Comparison of ENCODE assay signal across 23 mouse cellular contexts in the genomic region with DNA sequence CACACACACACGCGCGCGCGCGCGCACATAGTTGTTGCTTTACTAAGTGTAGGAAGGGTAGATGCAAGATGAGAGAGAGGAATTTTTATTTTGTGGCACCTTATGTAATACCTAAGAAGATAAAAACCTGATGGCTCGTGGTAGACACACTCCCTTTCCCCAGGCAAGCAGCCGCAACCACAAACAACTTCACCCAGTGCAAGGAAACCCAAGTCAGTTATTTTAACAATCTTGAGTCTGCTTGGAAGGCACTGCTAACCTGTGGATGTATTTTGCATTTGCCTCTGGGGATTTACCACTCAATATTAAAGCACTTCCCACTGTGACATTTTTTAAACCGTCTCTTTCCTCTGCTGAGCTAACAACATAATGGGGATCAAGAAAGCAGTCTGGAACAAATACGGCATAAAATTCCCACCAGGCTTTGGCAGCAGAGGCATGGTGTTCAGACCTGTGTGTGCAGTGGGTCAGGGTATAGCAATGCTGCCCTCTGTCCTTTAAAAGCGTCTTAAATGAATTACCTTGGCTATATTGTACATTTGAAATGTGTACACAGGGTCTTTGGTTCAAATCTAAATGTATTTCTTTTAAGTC.
DNase-seq lines count a peak whose midpoint lies in the region; ATAC-seq lines count a peak whose summit lies in the region.
"Had no signal": no experiment of that assay in that cellular context is flagged by ENCODE, and none has a peak within 500 bp of the region (broad histone marks: within the 10 kb centered on the region; RNA-seq: fewer than 3 reads in every experiment).

No protein-coding gene starts in this region.

- no peak overlapping the region for H3K9ac ChIP-seq in forebrain, embryonic 12.5 days
- no peak overlapping the region for H3K9ac ChIP-seq in forebrain, embryonic 15.5 days (replicated peaks)
- no peak overlapping the region for H3K9ac ChIP-seq in liver, embryonic 11.5 days (ENCODE audit: low read depth, low read length)
- H3K9ac ChIP-seq: hindbrain, embryonic 13.5 days; kidney, embryonic 15.5 days; limb, embryonic 13.5 days; liver, embryonic 14.5 days; neural tube, embryonic 13.5 days had no signal

- no peaks in the 10 kb centered on the region for H3K27me3 ChIP-seq in forebrain, embryonic 12.5 days
- no peaks in the 10 kb centered on the region for H3K27me3 ChIP-seq in forebrain, embryonic 15.5 days
- no peaks in the 10 kb centered on the region for H3K27me3 ChIP-seq in liver, embryonic 11.5 days (replicated peaks; ENCODE audit: control insufficient read depth, insufficient read depth, low read length)
- H3K27me3 ChIP-seq: hindbrain, embryonic 13.5 days; kidney, embryonic 15.5 days; limb, embryonic 13.5 days; neural tube, embryonic 13.5 days had no signal

- H3K4me2 ChIP-seq in forebrain, embryonic 12.5 days, result no peak overlapping the region
- no peak overlapping the region for H3K4me2 ChIP-seq in forebrain, embryonic 15.5 days (replicated peaks)
- H3K4me2 ChIP-seq in liver, embryonic 11.5 days, result no peak overlapping the region
- H3K4me2 ChIP-seq: heart, embryonic 11.5 days; hindbrain, embryonic 13.5 days; kidney, embryonic 15.5 days; limb, embryonic 13.5 days; neural tube, embryonic 13.5 days had no signal

- no peaks in the 10 kb centered on the region for H3K4me1 ChIP-seq in forebrain, embryonic 12.5 days
- H3K4me1 ChIP-seq in forebrain, embryonic 15.5 days, result peaks cover 4% of the 10 kb centered on the region; the same call in 1 of the 2 replicates
- no peaks in the 10 kb centered on the region for H3K4me1 ChIP-seq in liver, embryonic 11.5 days (replicated peaks; ENCODE audit: control insufficient read depth, insufficient read depth, low read length)
- H3K4me1 ChIP-seq: kidney, embryonic 15.5 days had no signal

- WGBS in forebrain, embryonic 12.5 days, result 80% methylated on average over 12 of the region's 12 CpGs
- 77% methylated on average over 12 of the region's 12 CpGs for WGBS in forebrain, embryonic 15.5 days
- 85% methylated on average over 12 of the region's 12 CpGs for WGBS in liver, embryonic 11.5 days

- no peaks in the 10 kb centered on the region for H3K9me3 ChIP-seq in forebrain, embryonic 12.5 days
- H3K9me3 ChIP-seq in forebrain, embryonic 15.5 days, result no peaks in the 10 kb centered on the region
- no peaks in the 10 kb centered on the region for H3K9me3 ChIP-seq in liver, embryonic 11.5 days (ENCODE audit: control insufficient read depth, low read length)
- H3K9me3 ChIP-seq: hindbrain, embryonic 13.5 days; kidney, embryonic 15.5 days; limb, embryonic 13.5 days; neural tube, embryonic 13.5 days had no signal

- H3K4me3 ChIP-seq in forebrain, embryonic 12.5 days (replicated peaks), result no peak overlapping the region
- H3K4me3 ChIP-seq in forebrain, embryonic 15.5 days, result no peak overlapping the region
- H3K4me3 ChIP-seq in liver, embryonic 11.5 days (ENCODE audit: low read depth, low read length), result no peak overlapping the region
- H3K4me3 ChIP-seq: gastrocnemius, adult 2 months; hindbrain, embryonic 13.5 days; kidney, embryonic 15.5 days; limb, embryonic 13.5 days; neural tube, embryonic 13.5 days had no signal

- no peak overlapping the region for H3K27ac ChIP-seq in forebrain, embryonic 12.5 days
- H3K27ac ChIP-seq in forebrain, embryonic 15.5 days (replicated peaks), result no peak overlapping the region; the same call in 1 of the 2 replicates
- no peak overlapping the region for H3K27ac ChIP-seq in liver, embryonic 11.5 days (ENCODE audit: low read depth, low read length)
- H3K27ac ChIP-seq: gastrocnemius, adult 2 months; hindbrain, embryonic 13.5 days; kidney, embryonic 15.5 days; limb, embryonic 13.5 days; liver, embryonic 14.5 days; neural tube, embryonic 13.5 days had no signal

- DNase-seq in retina, postnatal 1 day, result peak; percentile 5
- no peak for DNase-seq in retina, embryonic 14.5 days (ENCODE audit: low spot score)
- DNase-seq in mesoderm, embryonic 11.5 days (ENCODE audit: low read depth, low spot score), result peak; percentile 10
- no peak for DNase-seq in liver, embryonic 11.5 days (ENCODE audit: low spot score)
- no peak for DNase-seq in heart, adult 18-20 months
- DNase-seq: adrenal gland, postnatal 36 days; B cell, adult 2 months; cerebellum, adult 8-10 months; gastrocnemius, adult 2 months; heart, postnatal 10 days; kidney, postnatal 4 days; layer of hippocampus, adult 9-11 months; right cerebral cortex, postnatal 25 days; thymus, postnatal 36 days had no signal

- H3K36me3 ChIP-seq in forebrain, embryonic 12.5 days (replicated peaks), result no peaks in the 10 kb centered on the region
- no peaks in the 10 kb centered on the region for H3K36me3 ChIP-seq in forebrain, embryonic 15.5 days
- H3K36me3 ChIP-seq in liver, embryonic 11.5 days (ENCODE audit: control insufficient read depth, insufficient read depth, low read length), result no peaks in the 10 kb centered on the region
- H3K36me3 ChIP-seq: hindbrain, embryonic 13.5 days; kidney, embryonic 15.5 days; limb, embryonic 13.5 days; neural tube, embryonic 13.5 days had no signal

- ATAC-seq in forebrain, embryonic 12.5 days (ENCODE audit: low FRiP score), result 0 out of 2 replicates have a peak, but pooled peaks have one; percentile 36
- no peak for ATAC-seq in forebrain, embryonic 15.5 days (replicated peaks)
- no peak for ATAC-seq in liver, embryonic 11.5 days (replicated peaks; ENCODE audit: low FRiP score)
- ATAC-seq: intestine, postnatal 0 days had no signal

Comparison
In these comparisons a context has a peak if more than half of its experiments do, and no peak if none do; other contexts are left out.
1. DNase-seq: peak in retina, postnatal 1 day (single experiment) and mesoderm, embryonic 11.5 days (single experiment); none in retina, embryonic 14.5 days (single experiment), liver, embryonic 11.5 days (single experiment) and heart, adult 18-20 months (0 of 2).